In genomic region chr1:172103619-172104018, GRCm38 (mm10) we compare ENCODE assay signal across 21 mouse cellular contexts. TPM values are rescaled to one million over a fixed set of nuclear protein-coding genes. Genes with fewer than 3 reads are reported as not detected.
"Had no signal": no experiment of that assay in that cellular context is flagged by ENCODE, and none has a peak within 500 bp of the region (broad histone marks: within the 10 kb centered on the region; RNA-seq: fewer than 3 reads in every experiment).

No protein-coding gene starts in this region.

- H3K27me3 ChIP-seq: liver, embryonic 13.5 days; liver, embryonic 15.5 days; megakaryocyte, embryonic 14.5 days; midbrain, embryonic 13.5 days; neural tube, embryonic 12.5 days; stomach, embryonic 15.5 days had no signal

- H3K27ac ChIP-seq: liver, embryonic 13.5 days; liver, embryonic 15.5 days; midbrain, embryonic 13.5 days; neural tube, embryonic 12.5 days; stomach, embryonic 15.5 days; stomach, postnatal 0 days had no signal

- H3K9ac ChIP-seq: liver, embryonic 13.5 days; liver, embryonic 15.5 days; liver, postnatal 0 days; lung, embryonic 14.5 days; midbrain, embryonic 13.5 days; neural tube, embryonic 12.5 days; stomach, embryonic 15.5 days had no signal

- DNase-seq: liver; liver, embryonic 13.5 days; liver, postnatal 0 days; lung, embryonic 14.5 days; right cerebral cortex, postnatal 14 days; thymus, adult 2 months; thymus, postnatal 25 days; thymus, postnatal 4 days had no signal

- H3K4me3 ChIP-seq: liver, embryonic 13.5 days; liver, embryonic 15.5 days; megakaryocyte, embryonic 14.5 days; midbrain, embryonic 13.5 days; neural tube, embryonic 12.5 days; stomach, embryonic 15.5 days had no signal

- H3K4me1 ChIP-seq: liver, embryonic 13.5 days; liver, embryonic 15.5 days; midbrain, embryonic 13.5 days; stomach, embryonic 15.5 days had no signal

- H3K4me2 ChIP-seq: liver, embryonic 11.5 days; liver, embryonic 13.5 days; liver, embryonic 15.5 days; lung, embryonic 14.5 days; midbrain, embryonic 11.5 days; midbrain, embryonic 13.5 days; neural tube, embryonic 12.5 days; stomach, embryonic 15.5 days had no signal

- ATAC-seq: liver, postnatal 0 days; midbrain, embryonic 13.5 days; midbrain, embryonic 16.5 days had no signal

- H3K9me3 ChIP-seq: liver, embryonic 13.5 days; liver, embryonic 15.5 days; megakaryocyte, embryonic 14.5 days; midbrain, embryonic 13.5 days; neural tube, embryonic 12.5 days; stomach, embryonic 15.5 days had no signal

RNA-seq across cellular contexts. Expression of gene Nhlh1, which starts 46.2 kb away (rescaled TPM):
- total RNA-seq: neutrophil, adult 5-6 weeks had no signal
- polyA plus RNA-seq: liver, embryonic 13.5 days; liver, embryonic 15.5 days; liver, postnatal 0 days; lung, embryonic 14.5 days; lung, embryonic 16.5 days; spleen, adult 2 months; stomach, embryonic 15.5 days; stomach, postnatal 0 days; urinary bladder, adult 2 months had no signal
